Mouse (Mus musculus) gastrocnemius, adult 2 months (tissue): ENCODE measurements around the gene Nt5dc1. TPM values are rescaled to one million over a fixed set of nuclear protein-coding genes. Genes with fewer than 3 reads are reported as not detected.
"Not testable (repeated sequence)": the region's sequence is repeated elsewhere in the genome, so short reads cannot be mapped to it uniquely, and the experiment has no call there.

Source experiments
- DNase-seq: peaks from one replicate; pipeline ENCODE4 v3.0.0; 2022
- H3K27ac ChIP-seq: fragments of 200-600 bp; 2 replicates; pipeline ENCODE4 v1.8.1; 2022; ENCODE audit warnings: mild to moderate bottlenecking
- H3K4me3 ChIP-seq: fragments of 200-600 bp; 2 replicates; pipeline ENCODE4 v1.8.1; 2022; ENCODE audit warnings: mild to moderate bottlenecking, moderate library complexity
- CTCF ChIP-seq: fragments of 200-600 bp; IDR thresholded peaks from 2 replicates; pipeline ENCODE4 v1.8.1; 2022; ENCODE audit warnings: antibody characterized with exemption, mild to moderate bottlenecking, moderate library complexity
- intact Hi-C: fragments of 180-260 bp; cut with DNase I; formaldehyde crosslinking; loops from one replicate; pipeline ENCODE4 v1.15.1; 2025
- total RNA-seq, 2 experiments: library from RNA; stranded (reverse); gene quantifications; 2 replicates each; pipeline ENCODE4 v1.2.3; 2021

Gene Nt5dc1
- total RNA-seq, 2 experiments from 2014 or later: 4.7 to 5.6 TPM

GRCm38 (mm10) chr10:34265106-34265505 is 153.2 kb downstream of the Nt5dc1 start:
- intact Hi-C loops: no loop called here
- Histone ChIP-seq H3K4me3 (no peak overlapping the region), H3K27ac (no peak overlapping the region)
- DNase-seq: no peak
- TF ChIP-seq CTCF: no peak

- H3K27ac ChIP-seq, intact Hi-C loops, H3K4me3 ChIP-seq, DNase-seq: not testable (repeated sequence)
These were observed 165.5 kb downstream of the Nt5dc1 start for GRCm38 (mm10) chr10:34252833-34253232.

GRCm38 (mm10) chr10:34249594-34249993 is 168.8 kb downstream of the Nt5dc1 start:
- H3K27ac ChIP-seq: no peak overlapping the region
- no peak overlapping the region for H3K4me3 ChIP-seq
- DNase-seq: no peak
- no peak for TF ChIP-seq CTCF
- intact Hi-C loops: no loop called here

GRCm38 (mm10) chr10:34247757-34248156 is 170.6 kb downstream of the Nt5dc1 start:
- intact Hi-C loops: no loop called here
- no peak for DNase-seq

DNA sequence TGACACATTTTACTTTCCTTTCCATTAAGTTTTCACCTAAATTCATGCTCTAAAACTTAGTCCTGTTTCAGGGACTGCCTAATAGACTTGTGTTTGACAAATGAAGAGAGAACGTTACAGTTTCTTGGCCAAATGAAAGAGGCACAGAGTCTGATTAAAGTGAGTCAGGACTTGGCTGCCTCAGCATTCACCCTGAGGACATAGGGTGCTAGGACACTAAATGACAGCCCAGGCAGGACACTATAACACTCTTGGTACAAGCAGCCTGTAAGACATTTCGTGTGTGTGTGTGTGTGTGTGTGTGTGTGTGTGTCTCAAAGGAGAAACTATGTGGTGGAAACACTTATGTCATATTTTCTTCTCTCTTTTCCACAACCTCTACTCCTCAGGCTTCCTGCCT is 172.2 kb downstream of the Nt5dc1 start:
- no peak for TF ChIP-seq CTCF
- intact Hi-C loops: no loop called here
- no peak overlapping the region for H3K27ac ChIP-seq
- H3K4me3 ChIP-seq: no peak overlapping the region
- DNase-seq: no peak

More at GRCm38 (mm10) chr10:34247757-34248156, 170.6 kb downstream of the Nt5dc1 start:
- Histone ChIP-seq H3K27ac (no peak overlapping the region), H3K4me3 (no peak overlapping the region)
- no peak for TF ChIP-seq CTCF

DNA sequence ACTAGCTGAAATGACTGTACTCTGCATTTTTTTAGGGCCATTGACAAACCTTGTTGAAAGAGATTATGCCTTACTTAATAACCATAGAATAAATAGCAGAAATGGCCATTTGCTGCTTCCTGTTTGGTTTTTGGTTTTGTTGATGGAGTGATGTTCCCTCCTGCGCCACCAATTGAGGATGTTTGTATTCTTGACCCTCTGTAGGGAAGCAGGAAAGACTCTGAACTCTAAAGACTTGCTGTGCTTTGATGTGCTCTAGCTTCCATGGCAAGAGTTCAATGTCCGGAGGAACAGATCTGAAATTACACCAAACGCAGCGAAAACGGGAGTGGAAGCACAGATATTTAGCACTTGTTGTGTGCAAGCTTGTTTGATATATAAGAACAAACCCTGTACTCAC is 173.6 kb downstream of the Nt5dc1 start:
- Histone ChIP-seq H3K4me3 (no peak overlapping the region), H3K27ac (no peak overlapping the region)
- DNase-seq: no peak
- intact Hi-C loops: no loop called here
- no peak for TF ChIP-seq CTCF

DNA sequence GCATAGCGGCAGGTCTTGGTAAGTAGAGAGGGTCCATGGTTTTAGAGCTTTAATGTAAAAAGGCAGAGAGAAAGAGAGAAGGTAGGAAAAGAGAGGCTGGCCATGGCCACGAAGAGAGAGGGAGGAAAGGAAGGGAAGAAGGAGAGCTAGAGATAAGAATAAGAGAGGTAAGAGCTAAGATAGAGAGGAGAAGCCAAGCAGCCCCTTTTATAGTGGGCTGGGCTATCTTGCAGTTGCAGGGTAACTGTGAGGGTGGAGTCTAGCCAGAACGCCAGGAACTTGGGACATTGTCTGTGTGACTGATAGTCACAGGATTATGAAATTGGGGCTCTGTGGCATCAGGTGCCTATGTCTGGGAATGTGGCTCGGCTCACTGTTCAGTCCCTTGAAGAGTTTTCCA is 179.8 kb downstream of the Nt5dc1 start:
- H3K27ac ChIP-seq: no peak overlapping the region
- no peak for DNase-seq
- no peak for TF ChIP-seq CTCF
- intact Hi-C loops: loop anchor here (10.0 kb wide), 1 partner anchor 204 kb away; the partner anchor contains the start of gene Trappc3l
- no peak overlapping the region for H3K4me3 ChIP-seq

Other genes with a start within 250 kb of the Nt5dc1 start
- 1 to 10 TPM; 4.2 to 4.5 TPM for gene Dse, start 210.8 kb downstream of the Nt5dc1 start, total RNA-seq
- 10 to 100 TPM; 54.4 to 57.2 TPM for gene Tspyl1, start 136.4 kb downstream of the Nt5dc1 start, total RNA-seq
- gene Tspyl4, start 121.1 kb downstream of the Nt5dc1 start, total RNA-seq: 1 to 10 TPM; 1.4 to 1.5 TPM
- gene Col10a1, start 28.6 kb downstream of the Nt5dc1 start, total RNA-seq: not detected
- gene Frk, start 64.8 kb upstream of the Nt5dc1 start, total RNA-seq: 1 to 10 TPM in 1 of 2 experiments, under 1 TPM in 1; 0.28 to 1.1 TPM